Mouse (Mus musculus): ENCODE measurements around the gene Eif3k. TPM values are rescaled to one million over a fixed set of nuclear protein-coding genes. Genes with fewer than 3 reads are reported as not detected.

The Eif3k gene
- polyA plus RNA-seq, 1 experiment: 218 TPM

DNA sequence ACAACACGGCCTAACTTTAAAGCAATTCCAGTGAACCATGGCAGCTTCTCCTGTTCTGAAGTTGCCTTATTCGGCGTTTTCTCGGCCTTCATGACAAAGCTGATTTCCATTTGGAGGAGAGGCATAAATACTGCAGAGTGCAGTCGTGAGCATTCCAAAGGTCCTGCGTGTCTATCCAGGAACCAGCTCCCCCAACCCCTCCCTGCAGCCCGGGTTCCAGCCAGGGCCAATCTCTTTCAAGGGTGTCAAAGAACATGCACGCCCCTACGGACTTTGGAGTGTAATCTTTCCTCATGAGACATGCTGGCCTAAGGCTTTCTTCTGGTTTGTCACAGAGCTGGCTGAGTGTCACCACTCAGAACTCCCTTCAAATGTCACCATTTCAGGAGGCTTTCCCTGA lies 56.3 kb downstream of the Eif3k start:
- no peak for DNase-seq (ENCODE audit: low read depth in 1 of 2, low spot score in 2 of 2)
- Histone ChIP-seq H3K27me3 (ENCODE audit: control insufficient read depth, insufficient read depth, low read length) (no peaks in the 10 kb centered on the region), H3K27ac (ENCODE audit: insufficient read depth, low read length) (peak overlapping the region; percentile 54), H3K36me3 (ENCODE audit: control insufficient read depth, insufficient read depth, low read length) (no peaks in the 10 kb centered on the region), H3K4me3 (ENCODE audit: extremely low read depth, insufficient read depth, insufficient read length) (no peak overlapping the region), H3K4me1 (ENCODE audit: control insufficient read depth, insufficient read depth, insufficient read length) (no peaks in the 10 kb centered on the region; the same call in 1 of the 2 replicates)
- 77% methylated on average over 9 of the region's 9 CpGs for WGBS
- no peak for TF ChIP-seq CTCF (IDR thresholded peaks at IDR 0.05; ENCODE audit: extremely low read depth, insufficient read depth, insufficient read length, insufficient replicate concordance)
- no peak for TF ChIP-seq POLR2A (IDR thresholded peaks at IDR 0.05; ENCODE audit: low read depth, low read length)

DNA sequence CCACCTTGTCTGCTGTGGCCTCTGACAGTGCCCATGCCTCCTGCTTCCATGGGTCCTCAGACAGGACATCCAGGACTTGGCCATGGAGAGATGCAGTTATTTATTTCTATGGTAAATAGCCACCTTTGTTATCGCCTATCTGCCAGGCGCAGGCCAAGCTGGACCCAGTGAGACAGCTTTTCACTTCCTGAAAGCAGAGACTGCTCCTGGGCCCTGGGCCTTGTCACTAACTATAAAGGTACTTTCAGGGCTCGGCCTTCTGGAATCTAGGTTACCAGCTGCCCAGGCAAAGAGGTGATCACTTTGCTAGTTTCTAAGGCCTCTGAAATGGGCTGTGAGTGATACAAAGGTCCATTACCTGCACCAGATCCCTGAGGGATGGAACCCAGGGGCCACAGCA lies 56.9 kb downstream of the Eif3k start:
- WGBS: 82% methylated on average over 3 of the region's 3 CpGs
- no peak overlapping the region for H3K4me3 ChIP-seq (ENCODE audit: extremely low read depth, insufficient read depth, insufficient read length)
- no peaks in the 10 kb centered on the region; the same call in 1 of the 2 replicates for H3K4me1 ChIP-seq (ENCODE audit: control insufficient read depth, insufficient read depth, insufficient read length)

DNA sequence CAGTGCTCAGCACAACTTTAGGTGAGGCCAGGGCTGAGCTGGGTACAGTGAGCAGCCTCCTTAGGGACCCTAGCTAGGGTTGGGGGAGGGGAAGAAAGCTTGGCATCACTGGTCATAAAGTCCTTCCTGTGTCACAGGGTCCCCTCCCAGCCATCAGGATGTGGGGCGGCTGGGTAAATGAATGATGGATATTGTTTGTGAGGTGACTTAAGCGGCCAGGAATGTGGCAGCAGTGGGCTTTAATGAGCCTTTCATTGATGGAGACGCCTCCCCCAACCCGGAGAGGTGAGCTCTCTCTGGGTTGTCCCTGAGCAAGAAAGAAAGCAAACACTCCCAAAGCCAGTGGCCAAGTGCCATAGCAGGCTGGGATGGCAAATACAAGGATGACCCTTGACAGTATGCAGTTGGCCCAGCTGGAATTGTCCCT lies 57.8 kb downstream of the Eif3k start:
- DNase-seq (ENCODE audit: low read depth in 1 of 2, low spot score in 2 of 2): no peak
- Histone ChIP-seq H3K4me3 (ENCODE audit: extremely low read depth, insufficient read depth, insufficient read length) (no peak overlapping the region), H3K36me3 (ENCODE audit: control insufficient read depth, insufficient read depth, low read length) (no peaks in the 10 kb centered on the region), H3K4me1 (ENCODE audit: control insufficient read depth, insufficient read depth, insufficient read length) (no peaks in the 10 kb centered on the region; the same call in 1 of the 2 replicates), H3K27ac (ENCODE audit: insufficient read depth, low read length) (peak overlapping the region; percentile 33; the same call in 1 of the 2 replicates), H3K27me3 (ENCODE audit: control insufficient read depth, insufficient read depth, low read length) (no peaks in the 10 kb centered on the region)
- whole genome bisulfite sequencing: 78% methylated on average over 4 of the region's 4 CpGs
- TF ChIP-seq POLR2A (IDR thresholded peaks at IDR 0.05; ENCODE audit: low read depth, low read length): no peak
- no peak for TF ChIP-seq CTCF (IDR thresholded peaks at IDR 0.05; ENCODE audit: extremely low read depth, insufficient read depth, insufficient read length, insufficient replicate concordance)

More for the DNA sequence above, 56.9 kb downstream of the Eif3k start:
- H3K36me3 ChIP-seq (ENCODE audit: control insufficient read depth, insufficient read depth, low read length): no peaks in the 10 kb centered on the region
- no peak for DNase-seq (ENCODE audit: low read depth in 1 of 2, low spot score in 2 of 2)
- TF ChIP-seq POLR2A (IDR thresholded peaks at IDR 0.05; ENCODE audit: low read depth, low read length) (no peak), CTCF (IDR thresholded peaks at IDR 0.05; ENCODE audit: extremely low read depth, insufficient read depth, insufficient read length, insufficient replicate concordance) (no peak)
- H3K27me3 ChIP-seq (ENCODE audit: control insufficient read depth, insufficient read depth, low read length): no peaks in the 10 kb centered on the region
- peak overlapping the region; percentile 54 for H3K27ac ChIP-seq (ENCODE audit: insufficient read depth, low read length)

DNA sequence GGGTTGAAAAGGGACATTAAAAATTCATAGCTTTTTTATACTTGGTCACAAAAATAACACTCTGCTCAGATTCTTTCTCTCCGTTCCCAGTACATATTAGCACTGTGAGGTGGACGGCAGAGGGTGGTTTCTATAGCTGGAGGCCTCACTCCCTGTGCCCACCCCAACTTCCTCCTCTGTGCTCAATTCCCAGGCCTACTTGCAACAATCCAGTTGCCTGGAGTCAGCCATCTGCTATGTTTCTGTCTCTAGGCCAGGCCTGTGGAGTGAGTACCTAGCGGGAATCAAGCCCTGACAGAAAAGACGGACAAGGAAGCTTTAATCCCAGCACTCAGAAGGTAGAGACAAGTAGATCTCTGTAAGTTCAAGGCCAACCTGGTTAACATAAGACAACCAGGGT lies 59.1 kb downstream of the Eif3k start:
- Histone ChIP-seq H3K27ac (ENCODE audit: insufficient read depth, low read length) (no peak overlapping the region), H3K4me1 (ENCODE audit: control insufficient read depth, insufficient read depth, insufficient read length) (no peaks in the 10 kb centered on the region; the same call in 1 of the 2 replicates), H3K36me3 (ENCODE audit: control insufficient read depth, insufficient read depth, low read length) (peaks cover 9% of the 10 kb centered on the region), H3K4me3 (ENCODE audit: extremely low read depth, insufficient read depth, insufficient read length) (no peak overlapping the region), H3K27me3 (ENCODE audit: control insufficient read depth, insufficient read depth, low read length) (no peaks in the 10 kb centered on the region)
- WGBS: 86% methylated on average over 4 of the region's 4 CpGs
- DNase-seq (ENCODE audit: low read depth in 1 of 2, low spot score in 2 of 2): no peak
- no peak for TF ChIP-seq POLR2A (IDR thresholded peaks at IDR 0.05; ENCODE audit: low read depth, low read length)
- TF ChIP-seq CTCF (IDR thresholded peaks at IDR 0.05; ENCODE audit: extremely low read depth, insufficient read depth, insufficient read length, insufficient replicate concordance): no peak

DNA sequence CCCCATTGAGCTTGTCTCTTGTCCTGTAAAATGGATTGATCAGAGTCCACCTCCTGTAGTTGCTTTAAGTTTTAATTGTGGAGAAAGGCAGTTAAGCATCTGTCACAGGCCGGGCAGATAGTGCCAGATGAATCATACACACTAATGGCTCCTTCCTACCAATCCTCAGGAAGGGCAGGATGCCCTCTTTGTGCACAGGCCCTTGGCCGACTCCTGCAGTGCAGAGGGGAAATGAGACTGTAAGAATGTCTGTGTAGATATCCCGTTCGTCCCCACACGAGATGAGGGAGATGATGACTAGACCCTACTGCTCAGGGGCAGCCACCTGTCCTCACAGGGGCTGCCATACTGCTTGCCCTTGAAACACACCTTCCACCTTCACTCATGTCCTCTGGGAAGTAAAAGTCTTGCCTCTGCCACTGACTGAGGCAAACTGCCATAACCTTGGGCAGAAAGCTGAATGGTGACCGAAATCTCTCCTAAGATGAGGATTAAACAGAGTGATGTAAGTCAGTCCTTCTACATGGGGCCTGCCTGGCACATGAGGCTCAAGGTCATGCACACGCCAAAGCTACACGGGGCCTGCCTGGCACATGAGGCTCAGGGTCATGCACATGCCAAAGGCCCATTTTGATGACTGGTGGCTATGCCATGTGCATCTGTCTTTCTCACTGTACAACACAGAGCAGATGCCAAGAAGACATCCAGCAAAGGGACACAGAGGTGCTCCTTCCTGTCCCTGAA lies 59.8 kb downstream of the Eif3k start:
- 88% methylated on average over 8 of the region's 8 CpGs for WGBS
- no peaks in the 10 kb centered on the region; the same call in 1 of the 2 replicates for H3K4me1 ChIP-seq (ENCODE audit: control insufficient read depth, insufficient read depth, insufficient read length)
- no peak for DNase-seq (ENCODE audit: low read depth in 1 of 2, low spot score in 2 of 2)
- TF ChIP-seq POLR2A (IDR thresholded peaks at IDR 0.05; ENCODE audit: low read depth, low read length): no peak
- TF ChIP-seq CTCF (IDR thresholded peaks at IDR 0.05; ENCODE audit: extremely low read depth, insufficient read depth, insufficient read length, insufficient replicate concordance): no peak
- H3K27ac ChIP-seq (ENCODE audit: insufficient read depth, low read length): no peak overlapping the region; the same call in 1 of the 2 replicates
- H3K27me3 ChIP-seq (ENCODE audit: control insufficient read depth, insufficient read depth, low read length): no peaks in the 10 kb centered on the region
- H3K4me3 ChIP-seq (ENCODE audit: extremely low read depth, insufficient read depth, insufficient read length): no peak overlapping the region
- peaks cover 13% of the 10 kb centered on the region for H3K36me3 ChIP-seq (ENCODE audit: control insufficient read depth, insufficient read depth, low read length)

Other genes starting within 250 kb of the Eif3k start
- 34.5 and 41.9 TPM in 2 replicates for gene Mrps12, start 240.0 kb downstream of the Eif3k start, polyA plus RNA-seq (2012; rRNA removed)
- gene Sars2, start 239.9 kb downstream of the Eif3k start, polyA plus RNA-seq (2012; rRNA removed): 21.5 and 28.8 TPM in 2 replicates
- not detected in 2 replicates for gene Ccer2, start 225.7 kb downstream of the Eif3k start, polyA plus RNA-seq (2012; rRNA removed)
- 48.4 and 53.3 TPM in 2 replicates for gene Sirt2, start 215.1 kb downstream of the Eif3k start, polyA plus RNA-seq (2012; rRNA removed)
- 51.1 and 67.9 TPM in 2 replicates for gene Nfkbib, start 214.4 kb downstream of the Eif3k start, polyA plus RNA-seq (2012; rRNA removed)
- 35.4 and 36.4 TPM in 2 replicates for gene Rinl, start 192.9 kb downstream of the Eif3k start, polyA plus RNA-seq (2012; rRNA removed)
- gene Hnrnpl, start 173.3 kb downstream of the Eif3k start, polyA plus RNA-seq (2012; rRNA removed): 189 and 209 TPM in 2 replicates
- 101 and 108 TPM in 2 replicates for gene Ech1, start 156.6 kb downstream of the Eif3k start, polyA plus RNA-seq (2012; rRNA removed)
- gene Lgals4, start 148.0 kb downstream of the Eif3k start, polyA plus RNA-seq (2012; rRNA removed): 11.6 and 13.3 TPM in 2 replicates
- gene Lgals7, start 118.0 kb downstream of the Eif3k start, polyA plus RNA-seq (2012; rRNA removed): 0.34 and 0.48 TPM in 2 replicates
- 0.13 and 0.14 TPM in 2 replicates for gene Capn12, start 100.4 kb downstream of the Eif3k start, polyA plus RNA-seq (2012; rRNA removed)
- 156 and 192 TPM in 2 replicates for gene Actn4, start 19.5 kb downstream of the Eif3k start, polyA plus RNA-seq (2012; rRNA removed)
- gene Map4k1, start 186 bp upstream of the Eif3k start, polyA plus RNA-seq (2012; rRNA removed): 174 and 236 TPM in 2 replicates
- 0.27 TPM in 2 replicates for gene Ryr1, start 143.3 kb upstream of the Eif3k start, polyA plus RNA-seq (2012; rRNA removed)
- gene Rasgrp4, start 153.0 kb upstream of the Eif3k start, polyA plus RNA-seq (2012; rRNA removed): 16.4 and 22.5 TPM in 2 replicates
- 40.3 and 44.4 TPM in 2 replicates for gene Fam98c, start 174.4 kb upstream of the Eif3k start, polyA plus RNA-seq (2012; rRNA removed)
- gene Ggn, start 188.3 kb upstream of the Eif3k start, polyA plus RNA-seq (2012; rRNA removed): 0.52 and 0.84 TPM in 2 replicates
- gene Spred3, start 188.5 kb upstream of the Eif3k start, polyA plus RNA-seq (2012; rRNA removed): 1.4 and 1.6 TPM in 2 replicates
- 82.0 and 91.1 TPM in 2 replicates for gene Psmd8, start 198.8 kb upstream of the Eif3k start, polyA plus RNA-seq (2012; rRNA removed)
- gene Catsperg1, start 232.2 kb upstream of the Eif3k start, polyA plus RNA-seq (2012; rRNA removed): 1.6 and 2.0 TPM in 2 replicates

All from spleen, adult 2 months (tissue).